Mouse (Mus musculus): Measurements from ENCODE around the gene Hic1.
A peak's percentile ranks its signal among the peaks of the same experiment; 100 is the strongest.

GRCm38 (mm10) chr11:75178672-75179208 is 9.4 kb upstream of the Hic1 start, which contains the start of gene Ovca2:
- peak; percentile 85 for TF ChIP-seq CTCF (IDR thresholded peaks at IDR 0.05; ENCODE audit: extremely low read depth, insufficient read depth, low read length)
- TF ChIP-seq POLR2A (IDR thresholded peaks at IDR 0.05; ENCODE audit: extremely low read depth, insufficient read depth, low read length) = peak; percentile 73
